Mouse (Mus musculus) forebrain, embryonic 10.5 days (tissue): ENCODE results near the gene Ivd. TPM values are rescaled to one million over a fixed set of nuclear protein-coding genes. Genes with fewer than 3 reads are reported as not detected.

Source experiments
- DNase-seq: peaks from one replicate; pipeline ENCODE4 v3.0.0-alpha.2; 2017; ENCODE audit warnings: low spot score; ENCODE audit errors: extremely low spot score
- H3K27ac ChIP-seq: fragments of 300-500 bp; sonication (generic); 2 replicates; pipeline ENCODE4 v1.5.1; 2016; ENCODE audit warnings: mild to moderate bottlenecking
- H3K27me3 ChIP-seq: fragments of 300-500 bp; sonication (generic); 2 replicates; pipeline ENCODE4 v1.6.1; 2016; ENCODE audit warnings: mild to moderate bottlenecking; ENCODE audit not compliant: poor library complexity, severe bottlenecking
- H3K36me3 ChIP-seq: fragments of 300-500 bp; sonication (generic); replicated peaks from 2 replicates; pipeline ENCODE4 v1.6.1; 2016; ENCODE audit warnings: mild to moderate bottlenecking, moderate library complexity
- H3K4me1 ChIP-seq: fragments of 300-500 bp; sonication (generic); 2 replicates; pipeline ENCODE4 v1.6.1; 2016
- H3K4me3 ChIP-seq: fragments of 300-500 bp; sonication (generic); 2 replicates; pipeline ENCODE4 v1.5.1; 2016; ENCODE audit warnings: mild to moderate bottlenecking, moderate library complexity
- H3K9me3 ChIP-seq: fragments of 300-500 bp; sonication (generic); 2 replicates; pipeline ENCODE4 v1.6.1; 2016; ENCODE audit warnings: mild to moderate bottlenecking, moderate library complexity
- WGBS: fragments of 180-500 bp; shearing (Covaris S2); methylation state at CpG from one replicate; pipeline ENCODE4 v1.1.7; 2016; 5-methylcytosine and 5-hydroxymethylcytosine counted together
- polyA plus RNA-seq: library from polyadenylated mRNA; unstranded; fragments of >200 nt; fragmentation: Nextera tagmentation; extraction: Ambion mirVana; gene quantifications from 2 replicates; pipeline ENCODE4 v1.2.1, GENCODE M21; 2016

Ivd gene
- polyA plus RNA-seq, 1 experiment from 2014 or later, result 67.7 TPM

GRCm38 (mm10) chr2:118902051-118903025, 40.6 kb downstream of the Ivd start:
- H3K9me3 ChIP-seq, result no peaks in the 10 kb centered on the region
- peaks cover 62% of the 10 kb centered on the region for H3K27me3 ChIP-seq
- no peaks in the 10 kb centered on the region for H3K36me3 ChIP-seq
- peak; percentile 65 for DNase-seq
- peak overlapping the region; percentile 94 for H3K4me3 ChIP-seq
- WGBS, result under 1% methylated on average over 85 of the region's 106 CpGs
- H3K27ac ChIP-seq, result peak overlapping the region; percentile 92
- H3K4me1 ChIP-seq, result peaks cover 86% of the 10 kb centered on the region

- Histone ChIP-seq H3K9me3 (no peaks in the 10 kb centered on the region), H3K4me1 (peaks cover 76% of the 10 kb centered on the region), H3K4me3 (peak overlapping the region; percentile 94), H3K27ac (no peak overlapping the region), H3K27me3 (peaks cover 52% of the 10 kb centered on the region), H3K36me3 (no peaks in the 10 kb centered on the region)
- no peak for DNase-seq
- 8% methylated on average over 10 of the region's 10 CpGs for WGBS
Observed at GRCm38 (mm10) chr2:118903333-118903741, 41.6 kb downstream of the Ivd start.

- no peak overlapping the region for H3K27ac ChIP-seq
- DNase-seq, result no peak
- WGBS, result 90% methylated on average over 7 of the region's 7 CpGs
- peaks cover 73% of the 10 kb centered on the region for H3K4me1 ChIP-seq
- H3K36me3 ChIP-seq, result no peaks in the 10 kb centered on the region
- H3K4me3 ChIP-seq, result no peak overlapping the region
- no peaks in the 10 kb centered on the region for H3K9me3 ChIP-seq
- peaks cover 29% of the 10 kb centered on the region for H3K27me3 ChIP-seq
Observed at GRCm38 (mm10) chr2:118905433-118906117, 43.8 kb downstream of the Ivd start.

- no peak overlapping the region for H3K27ac ChIP-seq
- H3K36me3 ChIP-seq, result no peaks in the 10 kb centered on the region
- whole genome bisulfite sequencing, result 78% methylated on average over 5 of the region's 5 CpGs
- H3K4me3 ChIP-seq, result no peak overlapping the region
- peaks cover 68% of the 10 kb centered on the region for H3K4me1 ChIP-seq
- no peak for DNase-seq
- H3K27me3 ChIP-seq, result peaks cover 25% of the 10 kb centered on the region
- no peaks in the 10 kb centered on the region for H3K9me3 ChIP-seq
Observed at GRCm38 (mm10) chr2:118906118-118906492, 44.4 kb downstream of the Ivd start.

- Histone ChIP-seq H3K4me1 (peaks cover 70% of the 10 kb centered on the region), H3K4me3 (no peak overlapping the region), H3K27ac (no peak overlapping the region), H3K27me3 (peaks cover 22% of the 10 kb centered on the region), H3K9me3 (no peaks in the 10 kb centered on the region), H3K36me3 (no peaks in the 10 kb centered on the region)
- WGBS, result 94% methylated on average over 3 of the region's 3 CpGs
- no peak for DNase-seq
Observed at GRCm38 (mm10) chr2:118907781-118908180, 46.0 kb downstream of the Ivd start.

- H3K36me3 ChIP-seq, result no peaks in the 10 kb centered on the region
- H3K4me3 ChIP-seq, result no peak overlapping the region
- 51% methylated on average over 1 of the region's 1 CpGs for WGBS
- no peak overlapping the region for H3K27ac ChIP-seq
- peaks cover 70% of the 10 kb centered on the region for H3K4me1 ChIP-seq
- no peaks in the 10 kb centered on the region for H3K9me3 ChIP-seq
- peaks cover 8% of the 10 kb centered on the region for H3K27me3 ChIP-seq
- no peak for DNase-seq
Observed at GRCm38 (mm10) chr2:118909151-118909550, 47.4 kb downstream of the Ivd start.

- no peak overlapping the region for H3K27ac ChIP-seq
- 78% methylated on average over 7 of the region's 7 CpGs for WGBS
- H3K27me3 ChIP-seq, result no peaks in the 10 kb centered on the region
- H3K4me1 ChIP-seq, result peaks cover 68% of the 10 kb centered on the region
- H3K36me3 ChIP-seq, result peaks cover under 1% of the 10 kb centered on the region
- no peak for DNase-seq
- no peak overlapping the region for H3K4me3 ChIP-seq
- H3K9me3 ChIP-seq, result no peaks in the 10 kb centered on the region
Observed at GRCm38 (mm10) chr2:118910605-118911278, 49.0 kb downstream of the Ivd start.

- no peak for DNase-seq
- Histone ChIP-seq H3K27me3 (no peaks in the 10 kb centered on the region), H3K27ac (no peak overlapping the region), H3K36me3 (peaks cover 20% of the 10 kb centered on the region), H3K4me1 (peaks cover 64% of the 10 kb centered on the region), H3K4me3 (no peak overlapping the region), H3K9me3 (no peaks in the 10 kb centered on the region)
- 82% methylated on average over 8 of the region's 8 CpGs for WGBS
Observed at GRCm38 (mm10) chr2:118912706-118913105, 51.0 kb downstream of the Ivd start.

- Histone ChIP-seq H3K4me3 (no peak overlapping the region), H3K27ac (peak overlapping the region; percentile 66), H3K4me1 (peaks cover 60% of the 10 kb centered on the region), H3K36me3 (peaks cover 28% of the 10 kb centered on the region), H3K9me3 (no peaks in the 10 kb centered on the region), H3K27me3 (no peaks in the 10 kb centered on the region)
- no peak for DNase-seq
- 66% methylated on average over 11 of the region's 11 CpGs for whole genome bisulfite sequencing
Observed at GRCm38 (mm10) chr2:118913551-118914276, 52.0 kb downstream of the Ivd start.

- H3K4me1 ChIP-seq, result peaks cover 51% of the 10 kb centered on the region
- peak overlapping the region; percentile 66 for H3K27ac ChIP-seq
- H3K4me3 ChIP-seq, result no peak overlapping the region
- no peaks in the 10 kb centered on the region for H3K27me3 ChIP-seq
- no peaks in the 10 kb centered on the region for H3K9me3 ChIP-seq
- no peak for DNase-seq
- H3K36me3 ChIP-seq, result peaks cover 38% of the 10 kb centered on the region
- WGBS, result 54% methylated on average over 8 of the region's 8 CpGs
Observed at GRCm38 (mm10) chr2:118914685-118915084, 52.9 kb downstream of the Ivd start.

GRCm38 (mm10) chr2:118916436-118916835, 54.7 kb downstream of the Ivd start:
- 92% methylated on average over 17 of the region's 17 CpGs for WGBS
- H3K4me1 ChIP-seq, result peaks cover 43% of the 10 kb centered on the region
- H3K27me3 ChIP-seq, result no peaks in the 10 kb centered on the region
- H3K27ac ChIP-seq, result no peak overlapping the region
- DNase-seq, result no peak
- H3K9me3 ChIP-seq, result no peaks in the 10 kb centered on the region
- H3K4me3 ChIP-seq, result no peak overlapping the region
- peaks cover 56% of the 10 kb centered on the region for H3K36me3 ChIP-seq

- DNase-seq, result no peak
- Histone ChIP-seq H3K9me3 (no peaks in the 10 kb centered on the region), H3K4me1 (peaks cover 22% of the 10 kb centered on the region), H3K36me3 (peaks cover 77% of the 10 kb centered on the region), H3K27me3 (no peaks in the 10 kb centered on the region), H3K4me3 (no peak overlapping the region), H3K27ac (no peak overlapping the region)
- WGBS, result 79% methylated on average over 1 of the region's 1 CpGs
Observed at GRCm38 (mm10) chr2:118918543-118918942, 56.8 kb downstream of the Ivd start.
